Mouse (Mus musculus): ENCODE measurements around the gene Rptor.

DNA sequence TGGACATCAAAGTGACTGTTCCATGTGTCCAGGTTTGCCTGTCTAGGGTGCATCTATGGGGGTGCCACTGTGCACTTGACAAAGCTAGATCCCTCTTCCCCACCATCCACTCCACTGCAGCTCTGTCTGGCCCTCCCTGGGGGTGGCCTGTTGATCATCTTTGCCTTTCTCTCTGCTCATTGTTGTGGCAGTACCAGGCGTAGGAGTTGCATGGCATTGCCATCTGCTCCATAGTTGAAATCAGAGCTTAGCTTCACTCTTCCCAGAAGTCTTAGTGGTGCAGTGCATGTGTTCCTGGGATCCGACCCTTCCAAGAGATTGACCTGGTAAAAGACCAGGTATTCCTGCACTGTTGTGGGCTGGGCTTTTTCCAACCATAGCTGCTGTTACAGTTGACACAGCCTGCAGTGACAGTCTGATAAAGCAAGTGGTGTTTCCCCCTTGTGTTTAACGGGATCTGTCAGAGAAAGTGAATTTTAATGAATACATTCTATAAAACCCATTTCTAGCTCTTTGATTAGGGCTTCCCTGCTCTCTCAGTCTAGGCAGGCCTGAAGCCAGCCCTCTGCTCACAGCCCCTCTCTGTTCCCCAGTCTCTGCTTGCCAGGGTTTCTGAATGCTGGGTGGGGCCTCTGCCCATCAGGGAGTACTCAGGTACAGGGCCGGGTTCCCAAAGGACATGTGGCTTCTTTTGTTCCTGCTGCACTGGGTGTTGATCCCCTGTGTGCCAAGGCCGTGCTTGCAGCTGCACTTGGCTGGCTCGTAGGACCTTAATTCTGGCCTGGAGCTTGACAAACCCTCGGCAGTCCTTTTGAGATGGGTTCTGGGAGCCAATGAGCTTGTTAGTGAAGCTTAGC lies 136.5 kb downstream of the Rptor start:
- TF ChIP-seq POLR2A (IDR thresholded peaks at IDR 0.05; ENCODE audit: borderline replicate concordance, insufficient read depth, low read length) (no peak), CTCF (IDR thresholded peaks at IDR 0.05; ENCODE audit: borderline replicate concordance, insufficient read depth, low read depth, low read length) (no peak)
